7 mouse cellular contexts compared by ENCODE assay signal in genomic region chr3:152395350-152396277, GRCm38 (mm10). TPM values are rescaled to one million over a fixed set of nuclear protein-coding genes. Genes with fewer than 3 reads are reported as not detected.
DNase-seq lines count a peak whose midpoint lies in the region; ATAC-seq lines count a peak whose summit lies in the region.

TSS of gene Zzz3 (plus strand) at chr3:152395473.

- under 1% methylated on average over 93 of the region's 108 CpGs for WGBS in intestine, embryonic 15.5 days
- 2% methylated on average over 106 of the region's 108 CpGs for WGBS in midbrain, embryonic 10.5 days

- peak within 1 kb of the TSS; percentile 99 for H3K27ac ChIP-seq in intestine, embryonic 15.5 days
- peak within 1 kb of the TSS; percentile 99 for H3K27ac ChIP-seq in midbrain, embryonic 10.5 days (replicated peaks)

- H3K9me3 ChIP-seq in intestine, embryonic 15.5 days, result no peaks in the 10 kb centered on the region
- no peaks in the 10 kb centered on the region for H3K9me3 ChIP-seq in midbrain, embryonic 10.5 days (replicated peaks)

- no peaks in the 10 kb centered on the region for H3K27me3 ChIP-seq in intestine, embryonic 15.5 days (replicated peaks)
- no peaks in the 10 kb centered on the region for H3K27me3 ChIP-seq in midbrain, embryonic 10.5 days (ENCODE audit: low read depth, poor library complexity, severe bottlenecking)

- H3K4me3 ChIP-seq in intestine, embryonic 15.5 days (replicated peaks), result peak within 1 kb of the TSS; percentile 89
- peak within 1 kb of the TSS; percentile 84 for H3K4me3 ChIP-seq in midbrain, embryonic 10.5 days

- intact Hi-C loops in gastrocnemius, postnatal 36 days (cut with DNase I), result loop anchor here (2.0 kb wide), 1 partner anchor 81 kb away; no protein-coding TSS in a partner anchor
- intact Hi-C loops in left cerebral cortex, postnatal 25 days (cut with DNase I), result loop anchor here (2.0 to 5.0 kb wide), 3 partner anchors 81 to 352 kb away; partner anchors contain the start of gene Ak5

- peak; percentile 93 for ATAC-seq in intestine, embryonic 15.5 days

- H3K9ac ChIP-seq in intestine, embryonic 15.5 days, result peak within 1 kb of the TSS; percentile 86

- peaks cover 15% of the 10 kb centered on the region for H3K4me1 ChIP-seq in intestine, embryonic 15.5 days (replicated peaks)
- H3K4me1 ChIP-seq in midbrain, embryonic 10.5 days, result peaks cover 29% of the 10 kb centered on the region

- peak within 1 kb of the TSS; percentile 58 for H3K4me2 ChIP-seq in intestine, embryonic 15.5 days (replicated peaks)

- 0 out of 2 replicates have a peak, but pooled peaks cover 2% of the 10 kb centered on the region for H3K36me3 ChIP-seq in intestine, embryonic 15.5 days
- H3K36me3 ChIP-seq in midbrain, embryonic 10.5 days, result peaks cover 40% of the 10 kb centered on the region

- DNase-seq in adrenal gland, adult 18-20 months (ENCODE audit: low spot score in 2 of 2), result peak; percentile 90
- DNase-seq in embryo, embryonic 11 days, result peak; percentile 95
- peak; percentile 81 to 88 for DNase-seq in gastrocnemius, postnatal 36 days
- peak; percentile 89 to 93 for DNase-seq in left cerebral cortex, postnatal 25 days (ENCODE audit: low spot score in 2 of 2)
- DNase-seq in midbrain, embryonic 10.5 days (ENCODE audit: low spot score), result peak; percentile 92
- DNase-seq in right cerebral cortex, postnatal 4 days, result peak; percentile 87

RNA-seq across cellular contexts. Expression of gene Zzz3, which starts in this region (rescaled TPM):
- total RNA-seq in adrenal gland, adult 18-20 months (2021), result 10 to 100 TPM; 32.1 to 35.8 TPM
- 10 to 100 TPM; 11.0 to 11.5 TPM for total RNA-seq in gastrocnemius, postnatal 36 days (2021)
- polyA plus RNA-seq in intestine, embryonic 15.5 days (2015; fragmentation: Nextera tagmentation; extraction: Ambion mirVana), result 39.3 and 39.8 TPM in 2 replicates
- 10 to 100 TPM; 41.2 to 43.7 TPM for total RNA-seq in left cerebral cortex, postnatal 25 days (2021)
- polyA plus RNA-seq in midbrain, embryonic 10.5 days (2016; fragmentation: Nextera tagmentation; extraction: Ambion mirVana), result 53.3 and 54.6 TPM in 2 replicates

Comparison
In these comparisons a context has a peak if more than half of its experiments do, and no peak if none do; other contexts are left out.
1. Peak in every context shown above with its lines: DNase-seq, ATAC-seq, H3K4me3 ChIP-seq and H3K27ac ChIP-seq.